Mouse (Mus musculus) kidney, postnatal 0 days (tissue): ENCODE results near the gene Chek2. TPM values are rescaled to one million over a fixed set of nuclear protein-coding genes. Genes with fewer than 3 reads are reported as not detected.
"Not testable (repeated sequence)": the region's sequence is repeated elsewhere in the genome, so short reads cannot be mapped to it uniquely, and the experiment has no call there.

Experiments
- ATAC-seq: fragments of 200-750 bp; cut with Nextera tagmentation; replicated peaks from 2 replicates; pipeline ENCODE4 v1.8.0; 2017; ENCODE audit warnings: low read depth, moderate number of reproducible peaks, moderate TSS enrichment, moderate library complexity; ENCODE audit not compliant: low FRiP score
- DNase-seq: peaks from one replicate; pipeline ENCODE4 v3.0.0-alpha.2; 2016; ENCODE audit warnings: low spot score
- H3K27ac ChIP-seq: fragments of 300-500 bp; sonication (generic); 2 replicates; pipeline ENCODE4 v1.5.1; 2014; ENCODE audit warnings: mild to moderate bottlenecking
- H3K27me3 ChIP-seq: fragments of 300-500 bp; sonication (generic); 2 replicates; pipeline ENCODE4 v1.6.1; 2014; ENCODE audit warnings: low read length, mixed read lengths; ENCODE audit not compliant: insufficient read depth
- H3K36me3 ChIP-seq: fragments of 300-500 bp; sonication (generic); 2 replicates; pipeline ENCODE4 v1.6.1; 2014; ENCODE audit warnings: low read length, mixed read lengths; ENCODE audit not compliant: insufficient read depth
- H3K4me1 ChIP-seq: fragments of 300-500 bp; sonication (generic); replicated peaks from 2 replicates; pipeline ENCODE4 v1.6.1; 2014; ENCODE audit warnings: antibody characterized with exemption, low read length, mixed read lengths; ENCODE audit not compliant: insufficient read depth
- H3K4me2 ChIP-seq: fragments of 300-500 bp; sonication (generic); 2 replicates; pipeline ENCODE4 v1.6.1; 2014; ENCODE audit warnings: mild to moderate bottlenecking, low read length, moderate library complexity, mixed read lengths
- H3K4me3 ChIP-seq: fragments of 300-500 bp; sonication (generic); replicated peaks from 2 replicates; pipeline ENCODE4 v1.5.1; 2014; ENCODE audit warnings: low read depth, low read length
- H3K9ac ChIP-seq: fragments of 300-500 bp; sonication (generic); 2 replicates; pipeline ENCODE4 v1.6.1; 2014; ENCODE audit warnings: low read depth, low read length
- H3K9me3 ChIP-seq: fragments of 300-500 bp; sonication (generic); replicated peaks from 2 replicates; pipeline ENCODE4 v1.6.1; 2016; ENCODE audit warnings: low read length, inconsistent platforms, mixed read lengths
- CTCF ChIP-seq: IDR thresholded peaks from 2 replicates; pipeline ENCODE4 v1.5.1; 2016; ENCODE audit warnings: antibody characterized with exemption, low read depth, mild to moderate bottlenecking, moderate library complexity
- WGBS: fragments of 180-500 bp; shearing (Covaris S2); extraction: QIAGEN DNeasy Blood & Tissue Kit; methylation state at CpG from one replicate; pipeline ENCODE4 v1.1.7; 2014; 5-methylcytosine and 5-hydroxymethylcytosine counted together
- polyA plus RNA-seq: library from polyadenylated mRNA; unstranded; fragments of >200 nt; fragmentation: Nextera tagmentation; extraction: Ambion mirVana; gene quantifications from 2 replicates; pipeline ENCODE4 v1.2.1, GENCODE M21; 2015

Chek2 gene
- polyA plus RNA-seq, 1 experiment from 2014 or later = 12.9 TPM

GRCm38 (mm10) chr5:110860445-110860844 lies 20.7 kb downstream of the Chek2 start:
- H3K27me3 ChIP-seq = no peaks in the 10 kb centered on the region
- no peak overlapping the region for H3K4me3 ChIP-seq
- DNase-seq (no peak), ATAC-seq (no peak)
- H3K36me3 ChIP-seq = no peaks in the 10 kb centered on the region
- H3K27ac ChIP-seq = no peak overlapping the region
- no peak overlapping the region for H3K9ac ChIP-seq
- 87% methylated on average over 5 of the region's 5 CpGs for WGBS
- TF ChIP-seq CTCF = no peak
- H3K4me1 ChIP-seq = no peaks in the 10 kb centered on the region
- H3K4me2 ChIP-seq = no peak overlapping the region
- no peaks in the 10 kb centered on the region for H3K9me3 ChIP-seq

GRCm38 (mm10) chr5:110868460-110868859 lies 28.7 kb downstream of the Chek2 start:
- H3K9ac ChIP-seq = no peak overlapping the region
- H3K4me3 ChIP-seq = no peak overlapping the region

GRCm38 (mm10) chr5:110869242-110869669 lies 29.5 kb downstream of the Chek2 start:
- DNase-seq (no peak), ATAC-seq (no peak)
- Histone ChIP-seq H3K9me3 (no peaks in the 10 kb centered on the region), H3K9ac (no peak overlapping the region), H3K4me2 (no peak overlapping the region), H3K4me3 (no peak overlapping the region), H3K27me3 (no peaks in the 10 kb centered on the region), H3K27ac (no peak overlapping the region), H3K36me3 (no peaks in the 10 kb centered on the region), H3K4me1 (no peaks in the 10 kb centered on the region)
- no peak for TF ChIP-seq CTCF
- WGBS = 55% methylated on average over 8 of the region's 8 CpGs

More at GRCm38 (mm10) chr5:110868460-110868859, 28.7 kb downstream of the Chek2 start:
- ATAC-seq (no peak), DNase-seq (no peak)
- WGBS = 75% methylated on average over 4 of the region's 4 CpGs
- Histone ChIP-seq H3K4me1 (no peaks in the 10 kb centered on the region), H3K36me3 (no peaks in the 10 kb centered on the region), H3K27me3 (no peaks in the 10 kb centered on the region), H3K9me3 (no peaks in the 10 kb centered on the region), H3K27ac (no peak overlapping the region), H3K4me2 (no peak overlapping the region)
- TF ChIP-seq CTCF = no peak

- no peak for ATAC-seq
- DNase-seq = no peak
- 94% methylated on average over 6 of the region's 6 CpGs for WGBS
- Histone ChIP-seq H3K4me3 (no peak overlapping the region), H3K4me1 (no peaks in the 10 kb centered on the region), H3K9ac (no peak overlapping the region), H3K36me3 (no peaks in the 10 kb centered on the region), H3K27me3 (no peaks in the 10 kb centered on the region), H3K27ac (no peak overlapping the region), H3K9me3 (no peaks in the 10 kb centered on the region), H3K4me2 (no peak overlapping the region)
- TF ChIP-seq CTCF = no peak
Observed at GRCm38 (mm10) chr5:110873160-110873559, 33.4 kb downstream of the Chek2 start.

GRCm38 (mm10) chr5:110874711-110875110 lies 34.9 kb downstream of the Chek2 start:
- no peaks in the 10 kb centered on the region for H3K4me1 ChIP-seq
- H3K36me3 ChIP-seq = no peaks in the 10 kb centered on the region
- DNase-seq (no peak), ATAC-seq (no peak)
- no peak for TF ChIP-seq CTCF
- H3K27me3 ChIP-seq = no peaks in the 10 kb centered on the region
- H3K9me3 ChIP-seq = no peaks in the 10 kb centered on the region
- H3K27ac ChIP-seq = no peak overlapping the region
- H3K4me2 ChIP-seq = no peak overlapping the region
- H3K9ac ChIP-seq = no peak overlapping the region
- no peak overlapping the region for H3K4me3 ChIP-seq

GRCm38 (mm10) chr5:110875286-110875685 lies 35.5 kb downstream of the Chek2 start:
- DNase-seq (no peak), ATAC-seq (no peak)
- H3K4me3 ChIP-seq = no peak overlapping the region
- H3K4me2 ChIP-seq = no peak overlapping the region
- TF ChIP-seq CTCF = no peak
- no peaks in the 10 kb centered on the region for H3K9me3 ChIP-seq
- no peaks in the 10 kb centered on the region for H3K27me3 ChIP-seq
- no peak overlapping the region for H3K9ac ChIP-seq
- H3K36me3 ChIP-seq = no peaks in the 10 kb centered on the region
- 74% methylated on average over 1 of the region's 1 CpGs for WGBS
- no peaks in the 10 kb centered on the region for H3K4me1 ChIP-seq
- H3K27ac ChIP-seq = no peak overlapping the region

- Histone ChIP-seq H3K4me2 (no peak overlapping the region), H3K4me1 (no peaks in the 10 kb centered on the region), H3K27me3 (no peaks in the 10 kb centered on the region), H3K36me3 (no peaks in the 10 kb centered on the region), H3K27ac (no peak overlapping the region), H3K4me3 (no peak overlapping the region), H3K9me3 (no peaks in the 10 kb centered on the region), H3K9ac (no peak overlapping the region)
- 57% methylated on average over 5 of the region's 5 CpGs for WGBS
- TF ChIP-seq CTCF = no peak
- ATAC-seq = no peak
- DNase-seq = no peak
Observed at GRCm38 (mm10) chr5:110877666-110878505, 38.1 kb downstream of the Chek2 start.

- WGBS = 97% methylated on average over 1 of the region's 1 CpGs
- H3K27ac ChIP-seq, H3K4me1 ChIP-seq, H3K9ac ChIP-seq, H3K36me3 ChIP-seq, H3K4me3 ChIP-seq, H3K9me3 ChIP-seq, DNase-seq, ATAC-seq, H3K27me3 ChIP-seq, H3K4me2 ChIP-seq: not testable (repeated sequence)
Observed at GRCm38 (mm10) chr5:110878526-110878925, 38.7 kb downstream of the Chek2 start.
